Mouse (Mus musculus) embryonic facial prominence, embryonic 12.5 days (tissue): Measurements from ENCODE around the gene Hyal3. TPM values are rescaled to one million over a fixed set of nuclear protein-coding genes. Genes with fewer than 3 reads are reported as not detected.

ENCODE experiments used
- ATAC-seq: fragments of 200-750 bp; cut with Nextera tagmentation; 2 replicates; pipeline ENCODE4 v1.8.0; 2017; ENCODE audit not compliant: insufficient number of reproducible peaks, insufficient read depth, low FRiP score, low TSS enrichment
- H3K27ac ChIP-seq: fragments of 300-500 bp; sonication (generic); 2 replicates; pipeline ENCODE4 v1.5.1; 2016; ENCODE audit warnings: mild to moderate bottlenecking
- H3K27me3 ChIP-seq: fragments of 300-500 bp; sonication (generic); 2 replicates; pipeline ENCODE4 v1.6.1; 2016; ENCODE audit warnings: mild to moderate bottlenecking, moderate library complexity
- H3K36me3 ChIP-seq: fragments of 300-500 bp; sonication (generic); 2 replicates; pipeline ENCODE4 v1.6.1; 2016; ENCODE audit warnings: mild to moderate bottlenecking
- H3K4me1 ChIP-seq: fragments of 300-500 bp; sonication (generic); 2 replicates; pipeline ENCODE4 v1.6.1; 2016
- H3K4me2 ChIP-seq: fragments of 300-500 bp; sonication (generic); replicated peaks from 2 replicates; pipeline ENCODE4 v1.6.1; 2016; ENCODE audit warnings: mild to moderate bottlenecking, moderate library complexity
- H3K4me3 ChIP-seq: fragments of 300-500 bp; sonication (generic); 2 replicates; pipeline ENCODE4 v1.5.1; 2016; ENCODE audit warnings: mild to moderate bottlenecking
- H3K9ac ChIP-seq: fragments of 300-500 bp; sonication (generic); 2 replicates; pipeline ENCODE4 v1.6.1; 2016; ENCODE audit warnings: mild to moderate bottlenecking, moderate library complexity
- H3K9me3 ChIP-seq: fragments of 300-500 bp; sonication (generic); 2 replicates; pipeline ENCODE4 v1.6.1; 2016; ENCODE audit warnings: mild to moderate bottlenecking, moderate library complexity
- WGBS: fragments of 180-500 bp; shearing (Covaris S2); methylation state at CpG from one replicate; pipeline ENCODE4 v1.1.7; 2016; 5-methylcytosine and 5-hydroxymethylcytosine counted together
- polyA plus RNA-seq: library from polyadenylated mRNA; unstranded; fragments of >200 nt; fragmentation: Nextera tagmentation; extraction: Ambion mirVana; gene quantifications from 2 replicates; pipeline ENCODE4 v1.2.1, GENCODE M21; 2016

Gene Hyal3
- polyA plus RNA-seq, 1 experiment from 2014 or later = 1.4 TPM

GRCm38 (mm10) chr9:107542721-107543120 lies 37.9 kb upstream of the Hyal3 start:
- Histone ChIP-seq H3K4me3 (peak overlapping the region; percentile 50), H3K36me3 (peaks cover 46% of the 10 kb centered on the region), H3K4me1 (peaks cover 30% of the 10 kb centered on the region), H3K9me3 (no peaks in the 10 kb centered on the region), H3K27me3 (no peaks in the 10 kb centered on the region), H3K4me2 (peak overlapping the region; percentile 80), H3K9ac (peak overlapping the region; percentile 58), H3K27ac (0 out of 2 replicates have a peak overlapping the region, but pooled peaks have one; percentile 52)
- 52% methylated on average over 8 of the region's 8 CpGs for WGBS
- ATAC-seq = no peak

DNA sequence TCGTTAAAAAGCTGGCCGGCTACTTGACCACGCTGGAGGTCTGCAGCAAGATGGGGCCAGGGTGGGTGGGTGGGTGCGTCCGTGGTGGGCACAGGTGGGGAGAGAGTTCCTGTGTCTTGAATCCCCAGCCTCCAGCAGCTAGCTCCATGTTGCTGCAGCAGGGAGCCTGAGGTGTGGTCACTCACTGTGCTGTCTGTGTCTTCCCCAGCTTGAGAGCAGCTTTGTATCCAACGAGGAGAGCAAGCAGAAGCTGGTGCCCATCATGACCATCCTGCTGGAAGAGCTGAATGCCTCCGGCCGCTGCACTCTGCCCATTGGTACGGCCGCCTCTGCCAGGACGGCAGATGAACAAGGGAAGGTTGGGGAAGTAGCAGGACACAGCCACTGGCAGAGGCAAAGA lies 37.3 kb upstream of the Hyal3 start:
- Histone ChIP-seq H3K27ac (no peak overlapping the region), H3K36me3 (peaks cover 40% of the 10 kb centered on the region), H3K4me2 (peak overlapping the region; percentile 80), H3K9ac (no peak overlapping the region), H3K4me3 (no peak overlapping the region), H3K27me3 (no peaks in the 10 kb centered on the region), H3K9me3 (no peaks in the 10 kb centered on the region), H3K4me1 (peaks cover 30% of the 10 kb centered on the region)
- 86% methylated on average over 11 of the region's 11 CpGs for WGBS
- ATAC-seq = no peak

- no peaks in the 10 kb centered on the region for H3K27me3 ChIP-seq
- no peaks in the 10 kb centered on the region for H3K9me3 ChIP-seq
- H3K9ac ChIP-seq = no peak overlapping the region
- ATAC-seq = no peak
- H3K4me2 ChIP-seq = no peak overlapping the region
- H3K27ac ChIP-seq = no peak overlapping the region
- no peak overlapping the region for H3K4me3 ChIP-seq
- peaks cover 30% of the 10 kb centered on the region for H3K4me1 ChIP-seq
- WGBS = 92% methylated on average over 17 of the region's 17 CpGs
- H3K36me3 ChIP-seq = peaks cover 31% of the 10 kb centered on the region
Observed at GRCm38 (mm10) chr9:107544196-107544700, 36.4 kb upstream of the Hyal3 start.

DNA sequence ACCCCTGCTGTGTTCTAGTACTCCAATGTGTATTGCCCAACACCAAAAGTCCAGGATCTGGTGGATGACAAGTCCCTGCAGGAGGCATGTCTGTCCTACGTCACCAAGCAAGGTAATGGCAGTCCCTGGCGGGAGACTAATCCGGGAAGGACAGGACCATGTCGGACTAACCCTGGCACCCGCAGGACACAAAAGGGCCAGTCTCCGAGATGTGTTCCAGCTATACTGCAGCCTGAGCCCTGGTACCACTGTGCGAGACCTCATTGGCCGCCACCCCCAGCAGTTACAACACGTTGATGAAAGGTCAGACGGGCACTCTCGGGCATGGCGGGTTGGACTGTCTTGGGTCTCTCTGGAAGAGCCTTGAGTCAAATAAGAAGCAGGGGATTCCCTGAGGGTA lies 35.9 kb upstream of the Hyal3 start:
- Histone ChIP-seq H3K4me1 (peaks cover 30% of the 10 kb centered on the region), H3K27me3 (0 out of 2 replicates have a peak, but pooled peaks cover 3% of the 10 kb centered on the region), H3K4me3 (no peak overlapping the region)

GRCm38 (mm10) chr9:107545199-107545598 lies 35.4 kb upstream of the Hyal3 start:
- ATAC-seq = no peak
- H3K4me1 ChIP-seq = peaks cover 30% of the 10 kb centered on the region
- no peak overlapping the region for H3K4me3 ChIP-seq
- H3K9ac ChIP-seq = no peak overlapping the region
- 85% methylated on average over 10 of the region's 10 CpGs for WGBS
- peaks cover 21% of the 10 kb centered on the region for H3K36me3 ChIP-seq
- no peak overlapping the region for H3K27ac ChIP-seq
- no peak overlapping the region for H3K4me2 ChIP-seq
- H3K9me3 ChIP-seq = no peaks in the 10 kb centered on the region
- 0 out of 2 replicates have a peak, but pooled peaks cover 6% of the 10 kb centered on the region for H3K27me3 ChIP-seq

More for the DNA sequence above, 35.9 kb upstream of the Hyal3 start:
- no peaks in the 10 kb centered on the region for H3K9me3 ChIP-seq
- H3K9ac ChIP-seq = no peak overlapping the region
- H3K36me3 ChIP-seq = peaks cover 26% of the 10 kb centered on the region
- WGBS = 93% methylated on average over 12 of the region's 12 CpGs
- ATAC-seq = no peak
- H3K27ac ChIP-seq = no peak overlapping the region
- H3K4me2 ChIP-seq = no peak overlapping the region

GRCm38 (mm10) chr9:107545602-107546001 lies 35.0 kb upstream of the Hyal3 start:
- peaks cover 32% of the 10 kb centered on the region for H3K4me1 ChIP-seq
- H3K27ac ChIP-seq = no peak overlapping the region
- H3K4me3 ChIP-seq = no peak overlapping the region
- H3K36me3 ChIP-seq = peaks cover 20% of the 10 kb centered on the region
- WGBS = 12% methylated on average over 3 of the region's 3 CpGs
- H3K27me3 ChIP-seq = peaks cover 10% of the 10 kb centered on the region; the same call in 1 of the 2 replicates
- H3K4me2 ChIP-seq = no peak overlapping the region
- no peak for ATAC-seq
- H3K9ac ChIP-seq = no peak overlapping the region
- no peaks in the 10 kb centered on the region for H3K9me3 ChIP-seq

DNA sequence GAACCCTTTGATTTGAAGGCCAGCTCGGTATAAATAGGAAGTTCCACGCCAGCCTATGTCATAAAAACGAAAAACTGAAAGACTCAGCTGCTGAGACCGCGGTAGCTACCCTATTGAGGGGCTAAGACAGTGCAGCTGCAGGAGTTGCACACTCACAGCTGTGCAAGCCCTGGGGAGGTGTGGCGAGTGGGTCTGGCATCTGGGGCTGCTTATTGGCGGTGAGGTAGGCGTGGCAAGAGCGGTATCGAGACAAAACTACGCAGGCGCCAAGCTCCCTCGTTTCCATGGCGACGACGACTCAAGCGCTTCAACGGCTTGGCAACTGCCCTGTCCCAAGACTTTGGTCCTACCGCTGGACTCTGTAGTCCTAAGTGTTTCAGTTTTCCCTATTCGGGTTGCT lies 33.6 kb upstream of the Hyal3 start, which contains the start of gene Zmynd10:
Gene Zmynd10, plus strand, starts transcription at position 273 of the 400 bp plus-strand sequence.
- Histone ChIP-seq H3K4me3 (0 out of 2 replicates have a peak within 1 kb of the TSS, but pooled peaks have one; percentile 12), H3K36me3 (peaks cover 20% of the 10 kb centered on the region), H3K9ac (0 out of 2 replicates have a peak within 1 kb of the TSS, but pooled peaks have one; percentile 5), H3K27ac (no peak within 1 kb of the TSS), H3K27me3 (peaks cover 13% of the 10 kb centered on the region; the same call in 1 of the 2 replicates), H3K4me2 (peak within 1 kb of the TSS; percentile 41), H3K9me3 (no peaks in the 10 kb centered on the region), H3K4me1 (peaks cover 38% of the 10 kb centered on the region)
- 4% methylated on average over 20 of the region's 20 CpGs for WGBS
- ATAC-seq = peak; percentile 48; the same call in 1 of the 2 replicates

DNA sequence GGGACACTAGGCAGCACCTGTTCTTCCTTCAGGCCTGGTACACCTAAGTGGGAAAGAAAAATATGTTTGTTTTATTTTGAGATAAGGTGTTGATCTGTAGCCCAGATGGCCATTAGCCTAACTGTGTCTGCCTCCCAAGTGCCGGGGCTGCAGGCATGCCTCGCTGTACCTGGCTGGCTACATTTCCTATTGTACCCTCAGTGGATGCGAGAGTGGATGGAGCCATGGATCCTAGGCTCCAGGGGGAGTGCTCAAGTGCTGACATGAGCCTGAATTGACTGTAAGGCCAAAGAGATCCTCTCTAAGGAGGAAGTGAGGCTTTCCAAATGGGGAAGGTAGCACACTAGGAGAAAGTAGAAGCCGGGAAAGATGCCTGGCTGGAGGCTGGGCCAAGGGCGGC lies 32.7 kb upstream of the Hyal3 start:
- H3K9me3 ChIP-seq = no peaks in the 10 kb centered on the region
- no peak overlapping the region for H3K9ac ChIP-seq
- H3K4me3 ChIP-seq = no peak overlapping the region
- H3K36me3 ChIP-seq = peaks cover 20% of the 10 kb centered on the region
- H3K27me3 ChIP-seq = peaks cover 13% of the 10 kb centered on the region; the same call in 1 of the 2 replicates
- 76% methylated on average over 5 of the region's 5 CpGs for WGBS
- ATAC-seq = no peak
- no peak overlapping the region for H3K27ac ChIP-seq
- no peak overlapping the region for H3K4me2 ChIP-seq
- H3K4me1 ChIP-seq = peaks cover 40% of the 10 kb centered on the region

DNA sequence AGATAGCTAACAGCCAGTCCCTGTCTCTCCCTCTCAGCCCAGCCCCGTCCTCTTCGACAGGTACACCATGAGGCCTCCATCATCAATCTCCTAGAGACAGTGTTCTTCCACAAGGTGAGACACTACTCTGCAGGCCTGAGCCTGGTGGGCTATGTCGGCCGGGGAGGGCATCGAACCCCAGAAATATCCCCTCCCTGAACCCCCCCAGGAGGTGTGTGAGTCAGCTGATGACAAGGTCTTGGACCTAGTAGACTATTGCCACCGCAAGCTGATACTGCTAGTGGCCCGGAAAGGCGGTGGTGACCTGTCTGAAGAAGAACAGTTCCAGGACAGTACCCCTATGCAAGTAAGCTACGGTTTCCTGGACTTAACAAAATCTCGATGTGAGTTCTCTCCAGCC lies 31.8 kb upstream of the Hyal3 start:
- no peaks in the 10 kb centered on the region for H3K9me3 ChIP-seq
- H3K27me3 ChIP-seq = peaks cover 13% of the 10 kb centered on the region; the same call in 1 of the 2 replicates
- peaks cover 46% of the 10 kb centered on the region for H3K4me1 ChIP-seq
- H3K9ac ChIP-seq = no peak overlapping the region
- no peak overlapping the region for H3K27ac ChIP-seq
- WGBS = 88% methylated on average over 10 of the region's 10 CpGs
- ATAC-seq = no peak
- H3K4me3 ChIP-seq = no peak overlapping the region
- H3K36me3 ChIP-seq = peaks cover 16% of the 10 kb centered on the region
- no peak overlapping the region for H3K4me2 ChIP-seq

- no peak overlapping the region for H3K9ac ChIP-seq
- H3K4me3 ChIP-seq = no peak overlapping the region
- no peaks in the 10 kb centered on the region for H3K9me3 ChIP-seq
- H3K27me3 ChIP-seq = peaks cover 13% of the 10 kb centered on the region; the same call in 1 of the 2 replicates
- WGBS = 82% methylated on average over 20 of the region's 20 CpGs
- H3K36me3 ChIP-seq = peaks cover 10% of the 10 kb centered on the region
- peaks cover 46% of the 10 kb centered on the region for H3K4me1 ChIP-seq
- no peak overlapping the region for H3K27ac ChIP-seq
- H3K4me2 ChIP-seq = no peak overlapping the region
- ATAC-seq = no peak
Observed at GRCm38 (mm10) chr9:107549297-107550074, 31.1 kb upstream of the Hyal3 start.

DNA sequence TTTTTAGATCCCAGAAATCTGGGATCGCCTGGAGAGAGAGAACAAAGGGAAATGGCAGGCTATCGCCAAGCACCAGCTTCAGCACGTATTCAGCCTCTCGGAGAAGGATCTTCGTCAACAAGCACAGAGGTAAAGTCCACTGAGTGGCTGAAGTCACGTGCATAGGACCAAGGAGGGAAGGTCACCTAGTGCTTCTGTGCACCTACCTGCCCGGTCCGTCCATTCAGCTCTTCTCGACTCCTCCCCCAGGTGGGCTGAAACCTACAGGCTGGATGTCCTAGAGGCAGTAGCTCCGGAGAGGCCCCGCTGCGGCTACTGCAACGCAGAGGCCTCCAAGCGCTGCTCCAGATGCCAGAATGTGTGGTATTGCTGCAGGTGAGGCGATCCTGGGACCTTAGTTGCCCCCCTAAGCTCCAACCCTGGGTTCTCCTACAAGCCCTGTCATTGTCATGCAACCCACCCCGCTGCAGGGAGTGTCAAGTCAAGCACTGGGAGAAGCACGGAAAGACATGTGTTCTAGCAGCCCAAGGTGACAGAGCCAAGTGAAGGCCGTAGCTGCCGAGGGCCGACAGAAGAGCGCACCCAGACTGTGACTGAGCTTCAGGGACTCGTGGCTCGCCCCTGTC lies 30.0 kb upstream of the Hyal3 start:
- ATAC-seq = no peak
- WGBS = 24% methylated on average over 23 of the region's 23 CpGs
- Histone ChIP-seq H3K27ac (no peak overlapping the region; the same call in 1 of the 2 replicates), H3K4me1 (peaks cover 48% of the 10 kb centered on the region), H3K9me3 (no peaks in the 10 kb centered on the region), H3K4me2 (peak overlapping the region; percentile 83), H3K27me3 (peaks cover 13% of the 10 kb centered on the region; the same call in 1 of the 2 replicates), H3K4me3 (peak overlapping the region; percentile 49), H3K9ac (peak overlapping the region; percentile 70), H3K36me3 (no peaks in the 10 kb centered on the region)
